Mouse (Mus musculus): Measurements from ENCODE around the gene Flywch2. TPM values are rescaled to one million over a fixed set of nuclear protein-coding genes. Genes with fewer than 3 reads are reported as not detected.

The Flywch2 gene
- 1 to 10 TPM; 2.3 to 2.4 TPM for total RNA-seq (2021)

- DNase-seq = peak; percentile 60 to 76
- intact Hi-C loops (cut with DNase I) = no loop called here
These were observed at the start of gene Flywch2 for GRCm38 (mm10) chr17:23785561-23786471. Flywch2 (minus strand) TSS chr17:23786081.

- DNase-seq = no peak
- intact Hi-C loops (cut with DNase I) = no loop called here
These were observed 45.3 kb upstream of the Flywch2 start for GRCm38 (mm10) chr17:23831201-23831600.

GRCm38 (mm10) chr17:23829064-23829619 is 43.3 kb upstream of the Flywch2 start, which contains the start of gene Elob:
Elob (minus strand) TSS chr17:23829136.
- peak; percentile 89 to 91 for DNase-seq
- intact Hi-C loops (cut with DNase I) = loop anchor here (1.0 to 2.0 kb wide), 2 partner anchors 25 to 58 kb away; partner anchors contain the start of gene Flywch1

GRCm38 (mm10) chr17:23828271-23829001 is 42.6 kb upstream of the Flywch2 start:
- intact Hi-C loops (cut with DNase I) = loop anchor here (1.0 to 2.0 kb wide), 2 partner anchors 24 to 58 kb away; partner anchors contain the start of gene Flywch1
- DNase-seq = peak in 1 of 2 experiments; percentile 71

- intact Hi-C loops (cut with DNase I) = no loop called here
- no peak for DNase-seq
These were observed 39.7 kb upstream of the Flywch2 start for GRCm38 (mm10) chr17:23825591-23825990.

GRCm38 (mm10) chr17:23823614-23824013 is 37.7 kb upstream of the Flywch2 start:
- intact Hi-C loops (cut with DNase I) = loop anchor here (1.0 to 2.0 kb wide), 2 partner anchors 15 to 19 kb away; no protein-coding TSS in a partner anchor
- DNase-seq = no peak

GRCm38 (mm10) chr17:23823018-23823417 is 37.1 kb upstream of the Flywch2 start:
- DNase-seq = no peak
- intact Hi-C loops (cut with DNase I) = loop anchor here (2.0 kb wide), 1 partner anchor 14 kb away; no protein-coding TSS in a partner anchor

GRCm38 (mm10) chr17:23822094-23822493 is 36.2 kb upstream of the Flywch2 start:
- intact Hi-C loops (cut with DNase I) = loop anchor here (2.0 kb wide), 1 partner anchor 13 kb away; no protein-coding TSS in a partner anchor
- no peak for DNase-seq

GRCm38 (mm10) chr17:23820731-23821130 is 34.9 kb upstream of the Flywch2 start:
- intact Hi-C loops (cut with DNase I) = no loop called here
- DNase-seq = no peak

GRCm38 (mm10) chr17:23819235-23819634 is 33.4 kb upstream of the Flywch2 start:
- peak in 1 of 2 experiments; percentile 16 for DNase-seq
- intact Hi-C loops (cut with DNase I) = no loop called here

- no peak for DNase-seq
- intact Hi-C loops (cut with DNase I) = no loop called here
These were observed 32.7 kb upstream of the Flywch2 start for GRCm38 (mm10) chr17:23818579-23818978.

- intact Hi-C loops (cut with DNase I) = no loop called here
- no peak for DNase-seq
These were observed 29.8 kb upstream of the Flywch2 start for GRCm38 (mm10) chr17:23815641-23816040.

- intact Hi-C loops (cut with DNase I) = loop anchor here (1.0 to 2.0 kb wide), 3 partner anchors 15 to 33 kb away; no protein-coding TSS in a partner anchor
- DNase-seq = no peak
These were observed 22.0 kb upstream of the Flywch2 start for GRCm38 (mm10) chr17:23807918-23808317.

GRCm38 (mm10) chr17:23806867-23807266 is 21.0 kb upstream of the Flywch2 start:
- DNase-seq = peak; percentile 56 to 65
- intact Hi-C loops (cut with DNase I) = loop anchor here (1.0 to 2.0 kb wide), 2 partner anchors 19 to 32 kb away; no protein-coding TSS in a partner anchor

- no peak for DNase-seq
- intact Hi-C loops (cut with DNase I) = loop anchor here (1.0 kb wide), 2 partner anchors 20 to 25 kb away; partner anchors contain the start of gene Elob
These were observed 18.7 kb upstream of the Flywch2 start for GRCm38 (mm10) chr17:23804426-23805085.

- DNase-seq = peak in 1 of 2 experiments; percentile 85
- intact Hi-C loops (cut with DNase I) = loop anchor here (1.0 kb wide), 2 partner anchors 21 to 26 kb away; partner anchors contain the start of gene Elob
These were observed 17.6 kb upstream of the Flywch2 start for GRCm38 (mm10) chr17:23803366-23804041.

- DNase-seq = peak; percentile 98 to 99
- intact Hi-C loops (cut with DNase I) = no loop called here
These were observed 17.0 kb upstream of the Flywch2 start for GRCm38 (mm10) chr17:23802746-23803365.

GRCm38 (mm10) chr17:23801627-23802026 is 15.7 kb upstream of the Flywch2 start:
- intact Hi-C loops (cut with DNase I) = no loop called here
- DNase-seq = no peak

- DNase-seq = no peak
- intact Hi-C loops (cut with DNase I) = no loop called here
These were observed 11.4 kb upstream of the Flywch2 start for GRCm38 (mm10) chr17:23797316-23797715.
